In the genomic region with DNA sequence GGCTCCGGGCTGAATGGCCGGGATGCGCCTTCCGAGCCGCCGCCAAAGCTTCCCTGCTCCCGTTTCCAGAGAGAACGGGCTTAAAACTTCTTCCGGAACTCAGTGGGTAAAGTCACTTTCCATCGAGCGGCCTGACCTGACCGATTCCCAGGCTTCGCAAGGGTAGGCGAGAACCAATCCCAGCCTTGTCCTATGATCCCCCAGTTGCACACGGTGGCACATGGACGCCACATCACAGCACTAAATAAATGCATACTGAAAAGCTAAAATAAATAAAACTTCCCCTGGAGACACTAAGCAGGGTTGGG, we compare ENCODE assay signal across 8 mouse cellular contexts. TPM values are rescaled to one million over a fixed set of nuclear protein-coding genes. Genes with fewer than 3 reads are reported as not detected.
DNase-seq lines count a peak whose midpoint lies in the region; ATAC-seq and TF ChIP-seq lines count a peak whose summit lies in the region.

No protein-coding gene starts in this region.

- H3K27ac ChIP-seq in gastrocnemius, adult 2 months = peak overlapping the region; percentile 97
- H3K27ac ChIP-seq in CH12.LX (ENCODE audit: insufficient read depth, low read depth) = peak overlapping the region; percentile 81
- peak overlapping the region; percentile 99 for H3K27ac ChIP-seq in forebrain, embryonic 12.5 days
- peak overlapping the region; percentile 99 for H3K27ac ChIP-seq in liver, embryonic 14.5 days

- no peak for TF ChIP-seq POLR2A in CH12.LX (IDR thresholded peaks at IDR 0.05; ENCODE audit: low read depth, low read length)

- H3K36me3 ChIP-seq in CH12.LX (replicated peaks in 1 of 2; ENCODE audit: control insufficient read depth in 1 of 2, insufficient read depth in 1 of 2, low read length in 1 of 2) = peaks cover 11 to 33% of the 10 kb centered on the region in 2 experiments
- H3K36me3 ChIP-seq in forebrain, embryonic 12.5 days (replicated peaks) = peaks cover 11% of the 10 kb centered on the region
- H3K36me3 ChIP-seq in liver, embryonic 14.5 days (replicated peaks; ENCODE audit: control insufficient read depth, insufficient read depth, low read depth) = peaks cover 13% of the 10 kb centered on the region

- H3K9me3 ChIP-seq in CH12.LX (replicated peaks; ENCODE audit: low read length) = no peaks in the 10 kb centered on the region
- no peaks in the 10 kb centered on the region for H3K9me3 ChIP-seq in forebrain, embryonic 12.5 days
- H3K9me3 ChIP-seq in liver, embryonic 14.5 days (ENCODE audit: control insufficient read depth, low read length) = no peaks in the 10 kb centered on the region

- intact Hi-C loops in gastrocnemius, adult 2 months (cut with DNase I) = loop anchor here (10.0 kb wide), 1 partner anchor 264 kb away; no protein-coding TSS in a partner anchor
- intact Hi-C loops in left cerebral cortex, postnatal 4 days (cut with DNase I) = loop anchor here (10.0 kb wide), 1 partner anchor 1066 kb away; a partner anchor contains a TSS

- H3K79me2 ChIP-seq in CH12.LX (replicated peaks; ENCODE audit: control insufficient read depth, extremely low read depth, insufficient read depth, poor library complexity, severe bottlenecking) = peaks cover 18% of the 10 kb centered on the region

- DNase-seq in gastrocnemius, adult 2 months = no peak
- DNase-seq in gastrocnemius, postnatal 4 days (ENCODE audit: low spot score in 2 of 2) = no peak
- peak; percentile 24 for DNase-seq in CH12.LX (ENCODE audit: extremely low read depth)
- peak in 2 of 3 experiments; percentile 17 to 23 for DNase-seq in liver, embryonic 14.5 days (ENCODE audit: low read depth in 3 of 3, low spot score in 3 of 3)
- no peak for DNase-seq in adrenal gland, postnatal 10 days
- no peak for DNase-seq in left cerebral cortex, postnatal 4 days

- in situ Hi-C loops in CH12.LX (cut with MboI; ENCODE audit: low pct_ligation_motif_present, low pct_unique_long_range_greater_than_20kb, low sequenced_read_pairs) = loop anchor here (25.0 kb wide), 1 partner anchor 262 kb away; no protein-coding TSS in a partner anchor

- TF ChIP-seq RAD21 in CH12.LX (IDR thresholded peaks at IDR 0.05; ENCODE audit: low read depth, low read length) = no peak

- no peak for TF ChIP-seq CTCF in gastrocnemius, adult 2 months (IDR thresholded peaks at IDR 0.05)
- no peak for TF ChIP-seq CTCF in CH12.LX (conservative IDR thresholded peaks at IDR 0.05 in 1 of 2, IDR thresholded peaks at IDR 0.05 in 1 of 2; ENCODE audit: low read depth in 2 of 2, low read length in 2 of 2)
- no peak for TF ChIP-seq CTCF in liver, embryonic 14.5 days (IDR thresholded peaks at IDR 0.05; ENCODE audit: low read depth)

- ATAC-seq in forebrain, embryonic 12.5 days (ENCODE audit: low FRiP score) = peak; percentile 34; the same call in 1 of the 2 replicates
- peak; percentile 0; the same call in 1 of the 2 replicates for ATAC-seq in liver, embryonic 14.5 days (ENCODE audit: insufficient read depth)
- no peak for ATAC-seq in monocyte, adult 5-6 weeks (replicated peaks; ENCODE audit: insufficient number of reproducible peaks, low FRiP score, low TSS enrichment, poor library complexity, severe bottlenecking)

- no peaks in the 10 kb centered on the region for H3K27me3 ChIP-seq in CH12.LX (replicated peaks)
- H3K27me3 ChIP-seq in forebrain, embryonic 12.5 days = no peaks in the 10 kb centered on the region
- no peaks in the 10 kb centered on the region for H3K27me3 ChIP-seq in liver, embryonic 14.5 days (ENCODE audit: control insufficient read depth, insufficient read depth, low read length)

- peak overlapping the region; percentile 80 for H3K4me3 ChIP-seq in gastrocnemius, adult 2 months
- peak overlapping the region; percentile 91 to 95 (median 94) for H3K4me3 ChIP-seq in CH12.LX (replicated peaks in 1 of 3; ENCODE audit: low read depth in 2 of 3, low read length in 2 of 3, poor library complexity in 1 of 3)
- H3K4me3 ChIP-seq in forebrain, embryonic 12.5 days (replicated peaks) = peak overlapping the region; percentile 90
- H3K4me3 ChIP-seq in liver, embryonic 14.5 days (ENCODE audit: insufficient read depth in 1 of 2, low read depth in 2 of 2, low read length in 2 of 2) = peak overlapping the region; percentile 84 to 88

- dilution Hi-C loops in CH12.LX (cut with MboI; ENCODE audit: extremely low pct_ligation_motif_present, extremely low pct_unique_long_range_greater_than_20kb, low sequenced_read_pairs) = no loop called here

- H3K4me1 ChIP-seq in CH12.LX (ENCODE audit: control insufficient read depth in 1 of 2, insufficient read depth in 2 of 2) = peaks cover 0 to 14% of the 10 kb centered on the region in 2 experiments; a peak in 2 of 4 replicates
- peaks cover 8% of the 10 kb centered on the region for H3K4me1 ChIP-seq in forebrain, embryonic 12.5 days
- H3K4me1 ChIP-seq in liver, embryonic 14.5 days (replicated peaks; ENCODE audit: control insufficient read depth in 2 of 2, insufficient read depth in 2 of 2, low read length in 1 of 2) = peaks cover 11 to 14% of the 10 kb centered on the region in 2 experiments

- H3K4me2 ChIP-seq in CH12.LX (ENCODE audit: insufficient read depth, low read depth, poor library complexity, severe bottlenecking) = no peak overlapping the region
- peak overlapping the region; percentile 64 for H3K4me2 ChIP-seq in forebrain, embryonic 12.5 days
- H3K4me2 ChIP-seq in liver, embryonic 14.5 days (ENCODE audit: low read depth) = peak overlapping the region; percentile 83

- H3K9ac ChIP-seq in CH12.LX (ENCODE audit: insufficient read depth, low read depth) = peak overlapping the region; percentile 95
- peak overlapping the region; percentile 96 for H3K9ac ChIP-seq in forebrain, embryonic 12.5 days
- H3K9ac ChIP-seq in liver, embryonic 14.5 days (replicated peaks) = peak overlapping the region; percentile 85

- no peak for TF ChIP-seq EP300 in CH12.LX (IDR thresholded peaks at IDR 0.05; ENCODE audit: low read length)
- TF ChIP-seq EP300 in liver, embryonic 14.5 days (IDR thresholded peaks at IDR 0.05; ENCODE audit: low read depth) = no peak

- under 1% methylated on average over 15 of the region's 16 CpGs for WGBS in forebrain, embryonic 12.5 days
- 0% methylated on average over 16 of the region's 16 CpGs for WGBS in liver, embryonic 14.5 days (ENCODE audit: insufficient replicate concordance)

TF ChIP-seq in CH12.LX, 34 proteins besides CTCF, POLR2A, EP300 and RAD21:
- TF ChIP-seq CHD2 (IDR thresholded peaks at IDR 0.05; ENCODE audit: low read length) = no peak
- TF ChIP-seq UBTF (IDR thresholded peaks at IDR 0.05; ENCODE audit: low read depth, low read length) = no peak
- TF ChIP-seq MXI1 (IDR thresholded peaks at IDR 0.05; ENCODE audit: low read depth, low read length) = no peak
- TF ChIP-seq RCOR1 (conservative IDR thresholded peaks at IDR 0.05; ENCODE audit: low read depth, low read length) = no peak
- TF ChIP-seq MAX (IDR thresholded peaks at IDR 0.05; ENCODE audit: low read length) = no peak
- no peak for TF ChIP-seq IRF4 (IDR thresholded peaks at IDR 0.05; ENCODE audit: low read depth, low read length)
- TF ChIP-seq TCF12 (IDR thresholded peaks at IDR 0.05; ENCODE audit: low read depth, low read length) = no peak
- no peak for TF ChIP-seq KAT2A (IDR thresholded peaks at IDR 0.05; ENCODE audit: insufficient replicate concordance, low read length)
- no peak for TF ChIP-seq SIN3A (IDR thresholded peaks at IDR 0.05; ENCODE audit: low read length)
- TF ChIP-seq CHD1 (IDR thresholded peaks at IDR 0.05; ENCODE audit: low read depth, low read length) = no peak
- TF ChIP-seq ZNF384 (IDR thresholded peaks at IDR 0.05; ENCODE audit: low read depth, low read length) = no peak
- TF ChIP-seq MEF2A (IDR thresholded peaks at IDR 0.05; ENCODE audit: borderline replicate concordance, low read depth, low read length) = no peak

RNA-seq across cellular contexts. Expression of a gene that starts 0.8 kb away (rescaled TPM):
- 10 to 100 TPM; 11.2 to 12.9 TPM for total RNA-seq in gastrocnemius, adult 2 months (2021)
- 10 to 100 TPM; 24.6 to 32.5 TPM for total RNA-seq in gastrocnemius, postnatal 4 days (2021)
- 21.5 and 29.0 TPM in 2 replicates for total RNA-seq in CH12.LX (2012; rRNA removed)
- total RNA-seq in CH12.LX (2014; rRNA removed) = 30.5 and 40.3 TPM in 2 replicates
- 36.8 and 38.2 TPM in 2 replicates for polyA plus RNA-seq in CH12.LX (2012; ENCODE audit: insufficient read length, low read depth)
- polyA plus RNA-seq in forebrain, embryonic 12.5 days (2016; fragmentation: Nextera tagmentation; extraction: Ambion mirVana) = 73.5 and 82.3 TPM in 2 replicates
- 5.6 and 10.2 TPM in 2 replicates for polyA plus RNA-seq in liver, embryonic 14.5 days (2012; rRNA removed)
- 23.6 and 26.2 TPM in 2 replicates for polyA plus RNA-seq in liver, embryonic 14.5 days (2014; fragmentation: Nextera tagmentation; extraction: Ambion mirVana)
- 10 to 100 TPM; 33.5 to 60.7 TPM for total RNA-seq in adrenal gland, postnatal 10 days (2021)
- 10 to 100 TPM; 68.1 to 68.9 TPM for total RNA-seq in left cerebral cortex, postnatal 4 days (2021)
- 123 to 199 TPM (median 133 TPM) in 3 replicates for total RNA-seq in monocyte, adult 5-6 weeks (2017)

RNA-seq across cellular contexts. Expression of a gene that starts 43.6 kb away (rescaled TPM):
- total RNA-seq in gastrocnemius, adult 2 months (2021) = under 1 TPM; 0.11 to 0.23 TPM
- total RNA-seq in gastrocnemius, postnatal 4 days (2021) = under 1 TPM; 0.25 to 0.29 TPM
- total RNA-seq in CH12.LX (2012; rRNA removed) (0.17 and 0.25 TPM in 2 replicates), CH12.LX (2014; rRNA removed) (0.51 and 0.77 TPM in 2 replicates)
- polyA plus RNA-seq in CH12.LX (2012; ENCODE audit: insufficient read length, low read depth) = 5.6 and 6.9 TPM in 2 replicates
- polyA plus RNA-seq in forebrain, embryonic 12.5 days (2016; fragmentation: Nextera tagmentation; extraction: Ambion mirVana) = 8.0 and 9.7 TPM in 2 replicates
- polyA plus RNA-seq in liver, embryonic 14.5 days (2012; rRNA removed) = 0.06 and 0.17 TPM in 2 replicates
- 0.09 TPM in 2 replicates for polyA plus RNA-seq in liver, embryonic 14.5 days (2014; fragmentation: Nextera tagmentation; extraction: Ambion mirVana)
- 1 to 10 TPM in 1 of 2 experiments, under 1 TPM in 1; 0.96 to 1.8 TPM for total RNA-seq in adrenal gland, postnatal 10 days (2021)
- 10 to 100 TPM; 36.2 to 42.2 TPM for total RNA-seq in left cerebral cortex, postnatal 4 days (2021)
- 0.19 to 0.67 TPM (median 0.32 TPM) in 3 replicates for total RNA-seq in monocyte, adult 5-6 weeks (2017)

Comparison
In these comparisons a context has a peak if more than half of its experiments do, and no peak if none do; other contexts are left out.
1. DNase-seq: peak in CH12.LX (single experiment) and liver, embryonic 14.5 days (2 of 3); none in gastrocnemius, adult 2 months (single experiment), gastrocnemius, postnatal 4 days (0 of 2), adrenal gland, postnatal 10 days (single experiment) and left cerebral cortex, postnatal 4 days (single experiment).
2. RNA of a gene that starts 43.6 kb away (total RNA-seq): 36.2 to 42.2 TPM in left cerebral cortex, postnatal 4 days; 0.96 to 1.8 TPM in adrenal gland, postnatal 10 days, 0.19 to 0.67 TPM in monocyte, adult 5-6 weeks, 0.17 to 0.77 TPM in CH12.LX, 0.25 to 0.29 TPM in gastrocnemius, postnatal 4 days and 0.11 to 0.23 TPM in gastrocnemius, adult 2 months; every median in the first group is over 10 times any median in the second.
3. Peak in every context shown above with its lines, with median percentiles within 50 percentile points of each other: H3K27ac ChIP-seq, H3K4me3 ChIP-seq and H3K9ac ChIP-seq.